Mouse (Mus musculus): ENCODE results near the gene Nsd1. TPM values are rescaled to one million over a fixed set of nuclear protein-coding genes. Genes with fewer than 3 reads are reported as not detected.
A peak's percentile ranks its signal among the peaks of the same experiment; 100 is the strongest.

Nsd1 gene
- polyA plus RNA-seq, 1 experiment from 2014 or later: 52.3 TPM

GRCm38 (mm10) chr13:55335701-55336100 is 126.1 kb downstream of the Nsd1 start:
- Histone ChIP-seq H3K4me3 (ENCODE audit: low read depth, low read length) (no peak overlapping the region), H3K4me1 (ENCODE audit: control insufficient read depth, insufficient read depth, low read length) (peaks cover 2% of the 10 kb centered on the region; the same call in 1 of the 2 replicates), H3K27ac (ENCODE audit: low read depth, low read length) (no peak overlapping the region), H3K4me2 (ENCODE audit: low read length) (no peak overlapping the region), H3K36me3 (ENCODE audit: control insufficient read depth, insufficient read depth, low read length) (no peaks in the 10 kb centered on the region), H3K9me3 (replicated peaks; ENCODE audit: control insufficient read depth, low read length) (no peaks in the 10 kb centered on the region), H3K9ac (ENCODE audit: low read length) (no peak overlapping the region), H3K27me3 (replicated peaks; ENCODE audit: control insufficient read depth, insufficient read depth, low read length) (no peaks in the 10 kb centered on the region)
- 82% methylated on average over 4 of the region's 4 CpGs for WGBS
- no peak for DNase-seq (ENCODE audit: low spot score)
- ATAC-seq: no peak

- no peak overlapping the region for H3K9ac ChIP-seq (ENCODE audit: low read length)
- H3K27me3 ChIP-seq (replicated peaks; ENCODE audit: control insufficient read depth, insufficient read depth, low read length): no peaks in the 10 kb centered on the region
- no peak overlapping the region for H3K4me3 ChIP-seq (ENCODE audit: low read depth, low read length)
- DNase-seq (ENCODE audit: low spot score) (no peak), ATAC-seq (no peak)
- H3K9me3 ChIP-seq (replicated peaks; ENCODE audit: control insufficient read depth, low read length): no peaks in the 10 kb centered on the region
- H3K27ac ChIP-seq (ENCODE audit: low read depth, low read length): no peak overlapping the region
- H3K36me3 ChIP-seq (ENCODE audit: control insufficient read depth, insufficient read depth, low read length): no peaks in the 10 kb centered on the region
- H3K4me2 ChIP-seq (ENCODE audit: low read length): no peak overlapping the region
- WGBS: 79% methylated on average over 10 of the region's 10 CpGs
- H3K4me1 ChIP-seq (ENCODE audit: control insufficient read depth, insufficient read depth, low read length): no peaks in the 10 kb centered on the region
Observed at GRCm38 (mm10) chr13:55337341-55337975, 127.9 kb downstream of the Nsd1 start.

GRCm38 (mm10) chr13:55338131-55339054 is 128.8 kb downstream of the Nsd1 start:
- ATAC-seq (no peak), DNase-seq (ENCODE audit: low spot score) (peak; percentile 42)
- H3K9me3 ChIP-seq (replicated peaks; ENCODE audit: control insufficient read depth, low read length): no peaks in the 10 kb centered on the region
- no peak overlapping the region for H3K9ac ChIP-seq (ENCODE audit: low read length)
- no peak overlapping the region for H3K4me3 ChIP-seq (ENCODE audit: low read depth, low read length)
- 67% methylated on average over 12 of the region's 12 CpGs for WGBS
- no peaks in the 10 kb centered on the region for H3K4me1 ChIP-seq (ENCODE audit: control insufficient read depth, insufficient read depth, low read length)
- H3K27me3 ChIP-seq (replicated peaks; ENCODE audit: control insufficient read depth, insufficient read depth, low read length): no peaks in the 10 kb centered on the region
- H3K4me2 ChIP-seq (ENCODE audit: low read length): no peak overlapping the region
- no peaks in the 10 kb centered on the region for H3K36me3 ChIP-seq (ENCODE audit: control insufficient read depth, insufficient read depth, low read length)
- H3K27ac ChIP-seq (ENCODE audit: low read depth, low read length): no peak overlapping the region

- H3K4me3 ChIP-seq (ENCODE audit: low read depth, low read length): no peak overlapping the region
- H3K36me3 ChIP-seq (ENCODE audit: control insufficient read depth, insufficient read depth, low read length): peaks cover 8% of the 10 kb centered on the region
- H3K27ac ChIP-seq (ENCODE audit: low read depth, low read length): no peak overlapping the region
Observed at GRCm38 (mm10) chr13:55339259-55339658, 129.7 kb downstream of the Nsd1 start.

GRCm38 (mm10) chr13:55342469-55342868 is 132.9 kb downstream of the Nsd1 start:
- ATAC-seq (no peak), DNase-seq (ENCODE audit: low spot score) (no peak)
- Histone ChIP-seq H3K27me3 (replicated peaks; ENCODE audit: control insufficient read depth, insufficient read depth, low read length) (no peaks in the 10 kb centered on the region), H3K4me3 (ENCODE audit: low read depth, low read length) (no peak overlapping the region), H3K4me1 (ENCODE audit: control insufficient read depth, insufficient read depth, low read length) (no peaks in the 10 kb centered on the region), H3K9me3 (replicated peaks; ENCODE audit: control insufficient read depth, low read length) (no peaks in the 10 kb centered on the region), H3K4me2 (ENCODE audit: low read length) (no peak overlapping the region), H3K27ac (ENCODE audit: low read depth, low read length) (no peak overlapping the region), H3K9ac (ENCODE audit: low read length) (no peak overlapping the region), H3K36me3 (ENCODE audit: control insufficient read depth, insufficient read depth, low read length) (peaks cover 40% of the 10 kb centered on the region)
- 39% methylated on average over 11 of the region's 11 CpGs for WGBS

More at GRCm38 (mm10) chr13:55339259-55339658, 129.7 kb downstream of the Nsd1 start:
- WGBS: 35% methylated on average over 2 of the region's 2 CpGs
- Histone ChIP-seq H3K9ac (ENCODE audit: low read length) (no peak overlapping the region), H3K4me2 (ENCODE audit: low read length) (no peak overlapping the region), H3K9me3 (replicated peaks; ENCODE audit: control insufficient read depth, low read length) (no peaks in the 10 kb centered on the region), H3K4me1 (ENCODE audit: control insufficient read depth, insufficient read depth, low read length) (no peaks in the 10 kb centered on the region), H3K27me3 (replicated peaks; ENCODE audit: control insufficient read depth, insufficient read depth, low read length) (no peaks in the 10 kb centered on the region)
- DNase-seq (ENCODE audit: low spot score) (no peak), ATAC-seq (no peak)

GRCm38 (mm10) chr13:55344286-55344685 is 134.7 kb downstream of the Nsd1 start:
- WGBS: 88% methylated on average over 7 of the region's 7 CpGs
- H3K4me1 ChIP-seq (ENCODE audit: control insufficient read depth, insufficient read depth, low read length): no peaks in the 10 kb centered on the region
- no peaks in the 10 kb centered on the region for H3K27me3 ChIP-seq (replicated peaks; ENCODE audit: control insufficient read depth, insufficient read depth, low read length)
- no peak for DNase-seq (ENCODE audit: low spot score)
- no peak overlapping the region for H3K27ac ChIP-seq (ENCODE audit: low read depth, low read length)
- peaks cover 58% of the 10 kb centered on the region for H3K36me3 ChIP-seq (ENCODE audit: control insufficient read depth, insufficient read depth, low read length)
- H3K4me2 ChIP-seq (ENCODE audit: low read length): no peak overlapping the region
- no peak overlapping the region for H3K4me3 ChIP-seq (ENCODE audit: low read depth, low read length)
- no peak for ATAC-seq
- no peaks in the 10 kb centered on the region for H3K9me3 ChIP-seq (replicated peaks; ENCODE audit: control insufficient read depth, low read length)
- no peak overlapping the region for H3K9ac ChIP-seq (ENCODE audit: low read length)

- no peak overlapping the region for H3K4me2 ChIP-seq (ENCODE audit: low read length)
- H3K27ac ChIP-seq (ENCODE audit: low read depth, low read length): no peak overlapping the region
- peaks cover 80% of the 10 kb centered on the region for H3K36me3 ChIP-seq (ENCODE audit: control insufficient read depth, insufficient read depth, low read length)
- H3K27me3 ChIP-seq (replicated peaks; ENCODE audit: control insufficient read depth, insufficient read depth, low read length): no peaks in the 10 kb centered on the region
- DNase-seq (ENCODE audit: low spot score): no peak
- H3K4me1 ChIP-seq (ENCODE audit: control insufficient read depth, insufficient read depth, low read length): no peaks in the 10 kb centered on the region
- WGBS: 84% methylated on average over 11 of the region's 11 CpGs
- no peak overlapping the region for H3K4me3 ChIP-seq (ENCODE audit: low read depth, low read length)
- ATAC-seq: no peak
- no peak overlapping the region for H3K9ac ChIP-seq (ENCODE audit: low read length)
- H3K9me3 ChIP-seq (replicated peaks; ENCODE audit: control insufficient read depth, low read length): no peaks in the 10 kb centered on the region
Observed at GRCm38 (mm10) chr13:55346745-55347144, 137.2 kb downstream of the Nsd1 start.

- ATAC-seq (no peak), DNase-seq (ENCODE audit: low spot score) (no peak)
- Histone ChIP-seq H3K4me3 (ENCODE audit: low read depth, low read length) (peak overlapping the region; percentile 94), H3K9me3 (replicated peaks; ENCODE audit: control insufficient read depth, low read length) (no peaks in the 10 kb centered on the region), H3K4me2 (ENCODE audit: low read length) (peak overlapping the region; percentile 86), H3K27me3 (replicated peaks; ENCODE audit: control insufficient read depth, insufficient read depth, low read length) (no peaks in the 10 kb centered on the region), H3K27ac (ENCODE audit: low read depth, low read length) (no peak overlapping the region), H3K9ac (ENCODE audit: low read length) (peak overlapping the region; percentile 85; the same call in 1 of the 2 replicates), H3K36me3 (ENCODE audit: control insufficient read depth, insufficient read depth, low read length) (peaks cover 40% of the 10 kb centered on the region), H3K4me1 (ENCODE audit: control insufficient read depth, insufficient read depth, low read length) (peaks cover 10% of the 10 kb centered on the region)
Observed at GRCm38 (mm10) chr13:55361145-55361544, 151.6 kb downstream of the Nsd1 start.

All from forebrain, embryonic 14.5 days (tissue).